Mouse (Mus musculus) stomach, embryonic 14.5 days (tissue): Measurements from ENCODE around the gene Krt81. TPM values are rescaled to one million over a fixed set of nuclear protein-coding genes. Genes with fewer than 3 reads are reported as not detected.

Experiments
- ATAC-seq: fragments of 200-750 bp; cut with Nextera tagmentation; 2 replicates; pipeline ENCODE4 v1.8.0; 2017; ENCODE audit warnings: low read depth, moderate TSS enrichment; ENCODE audit not compliant: insufficient number of reproducible peaks, insufficient read depth, low FRiP score
- H3K27ac ChIP-seq: fragments of 300-500 bp; sonication (generic); 2 replicates; pipeline ENCODE4 v1.5.1; 2014; ENCODE audit warnings: mild to moderate bottlenecking, low read length, moderate library complexity, mixed read lengths
- H3K27me3 ChIP-seq: fragments of 300-500 bp; sonication (generic); 2 replicates; pipeline ENCODE4 v1.6.1; 2014; ENCODE audit warnings: low read length, control low read depth, mixed read lengths; ENCODE audit not compliant: control insufficient read depth, insufficient read depth
- H3K36me3 ChIP-seq: fragments of 300-500 bp; sonication (generic); 2 replicates; pipeline ENCODE4 v1.6.1; 2014; ENCODE audit warnings: mild to moderate bottlenecking, control low read depth, low read length, moderate library complexity, mixed read lengths; ENCODE audit not compliant: control insufficient read depth, insufficient read depth
- H3K4me1 ChIP-seq: fragments of 300-500 bp; sonication (generic); 2 replicates; pipeline ENCODE4 v1.6.1; 2014; ENCODE audit warnings: low read length, control low read depth, mixed read lengths; ENCODE audit not compliant: control insufficient read depth, insufficient read depth
- H3K4me2 ChIP-seq: fragments of 300-500 bp; sonication (generic); replicated peaks from 2 replicates; pipeline ENCODE4 v1.6.1; 2014; ENCODE audit warnings: low read depth, low read length, control low read depth
- H3K4me3 ChIP-seq: fragments of 300-500 bp; sonication (generic); 2 replicates; pipeline ENCODE4 v1.5.1; 2014; ENCODE audit warnings: low read depth, low read length, control low read depth
- H3K9ac ChIP-seq: fragments of 300-500 bp; sonication (generic); replicated peaks from 2 replicates; pipeline ENCODE4 v1.6.1; 2014; ENCODE audit warnings: low read depth, mild to moderate bottlenecking, control low read depth, low read length, moderate library complexity, mixed read lengths
- H3K9me3 ChIP-seq: fragments of 300-500 bp; sonication (generic); 2 replicates; pipeline ENCODE4 v1.6.1; 2016; ENCODE audit warnings: low read depth, low read length, control low read depth; ENCODE audit not compliant: control insufficient read depth
- WGBS: fragments of 180-500 bp; shearing (Covaris S2); extraction: QIAGEN DNeasy Blood & Tissue Kit; methylation state at CpG from one replicate; pipeline ENCODE4 v1.1.7; 2014; 5-methylcytosine and 5-hydroxymethylcytosine counted together
- polyA plus RNA-seq: library from polyadenylated mRNA; unstranded; fragments of >200 nt; fragmentation: Nextera tagmentation; extraction: Ambion mirVana; gene quantifications from 2 replicates; pipeline ENCODE4 v1.2.1, GENCODE M21; 2014

Gene Krt81
- polyA plus RNA-seq, 1 experiment from 2014 or later = not detected

DNA sequence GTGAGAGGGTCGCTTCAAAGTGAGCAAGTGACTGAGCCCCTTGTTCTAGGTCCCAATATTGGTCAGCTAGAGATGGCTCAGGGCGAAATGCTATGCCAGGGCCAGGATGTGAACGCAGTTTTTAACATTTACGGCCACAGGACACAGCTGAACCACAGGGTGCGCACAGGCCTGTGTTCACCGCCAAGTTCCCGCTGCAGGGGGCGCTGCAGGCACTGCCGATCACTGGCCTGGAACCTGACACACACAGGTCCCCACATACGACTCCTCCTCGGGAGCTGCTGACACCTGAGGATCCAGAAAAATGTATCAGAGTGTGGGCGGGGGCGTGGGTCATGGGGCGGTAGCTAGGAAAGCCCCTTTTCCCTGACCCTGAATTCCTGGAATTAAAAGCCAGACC is 4.3 kb downstream of the Krt81 start:
- no peak overlapping the region for H3K4me3 ChIP-seq
- no peaks in the 10 kb centered on the region for H3K36me3 ChIP-seq
- H3K4me1 ChIP-seq = no peaks in the 10 kb centered on the region
- H3K27me3 ChIP-seq = no peaks in the 10 kb centered on the region
- whole genome bisulfite sequencing = 67% methylated on average over 14 of the region's 14 CpGs
- H3K4me2 ChIP-seq = no peak overlapping the region
- H3K9ac ChIP-seq = no peak overlapping the region
- H3K9me3 ChIP-seq = no peaks in the 10 kb centered on the region
- ATAC-seq = no peak
- H3K27ac ChIP-seq = no peak overlapping the region

DNA sequence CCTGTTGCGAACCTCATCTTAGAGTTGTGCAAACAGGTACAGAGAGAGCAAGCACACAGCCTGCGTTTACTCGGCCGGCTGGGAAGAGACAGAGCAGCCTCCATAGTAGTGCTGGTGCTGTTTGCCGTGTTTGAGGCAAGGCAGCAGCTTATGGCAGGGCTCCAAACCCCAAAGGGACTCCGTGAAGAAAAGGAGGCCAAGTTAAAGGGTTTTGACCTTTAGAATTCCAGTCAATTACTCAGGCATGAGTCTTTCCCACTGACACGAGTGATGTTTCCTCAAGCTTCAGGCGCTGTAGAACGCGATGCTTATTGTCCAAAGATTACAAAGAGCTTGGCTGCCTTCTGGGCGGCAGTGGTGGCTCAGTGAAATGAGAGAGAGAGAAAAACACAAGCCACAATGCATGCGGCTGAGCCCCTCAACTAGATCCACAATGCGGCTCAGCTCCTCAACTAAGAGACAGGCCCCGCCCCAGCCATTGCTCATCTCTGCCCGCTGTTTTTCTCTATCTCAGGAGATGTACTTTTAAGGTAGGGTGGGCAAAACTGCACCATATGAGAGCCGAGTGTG is 5.1 kb downstream of the Krt81 start:
- no peak overlapping the region for H3K4me3 ChIP-seq
- no peak overlapping the region for H3K27ac ChIP-seq
- WGBS = 55% methylated on average over 16 of the region's 16 CpGs
- no peak overlapping the region for H3K4me2 ChIP-seq
- H3K9ac ChIP-seq = no peak overlapping the region
- no peaks in the 10 kb centered on the region for H3K36me3 ChIP-seq
- H3K4me1 ChIP-seq = no peaks in the 10 kb centered on the region
- ATAC-seq = no peak
- no peaks in the 10 kb centered on the region for H3K27me3 ChIP-seq
- H3K9me3 ChIP-seq = no peaks in the 10 kb centered on the region

DNA sequence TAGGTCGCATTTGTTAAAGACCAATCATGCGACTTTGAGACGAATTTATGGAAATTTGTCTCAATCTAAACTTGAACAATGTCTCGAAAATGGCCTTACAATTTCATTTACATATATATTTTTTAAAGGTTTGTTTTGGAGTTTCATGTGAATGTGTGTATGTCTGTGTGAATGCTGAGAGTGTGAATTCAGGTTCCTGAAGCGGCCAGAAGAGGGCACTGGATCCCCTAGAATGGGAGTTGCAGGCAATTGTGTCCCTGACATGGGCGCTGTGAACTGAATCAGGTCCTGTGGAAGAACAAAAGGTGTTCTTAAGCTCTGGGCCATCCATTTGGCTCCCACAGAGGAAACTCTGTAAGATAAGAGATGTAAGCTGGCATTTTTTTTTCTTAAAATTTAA is 7.7 kb downstream of the Krt81 start:
- Histone ChIP-seq H3K4me2 (no peak overlapping the region), H3K4me3 (no peak overlapping the region), H3K9ac (no peak overlapping the region), H3K36me3 (no peaks in the 10 kb centered on the region), H3K27me3 (no peaks in the 10 kb centered on the region), H3K9me3 (no peaks in the 10 kb centered on the region), H3K27ac (no peak overlapping the region), H3K4me1 (no peaks in the 10 kb centered on the region)
- no peak for ATAC-seq
- 90% methylated on average over 6 of the region's 6 CpGs for WGBS

DNA sequence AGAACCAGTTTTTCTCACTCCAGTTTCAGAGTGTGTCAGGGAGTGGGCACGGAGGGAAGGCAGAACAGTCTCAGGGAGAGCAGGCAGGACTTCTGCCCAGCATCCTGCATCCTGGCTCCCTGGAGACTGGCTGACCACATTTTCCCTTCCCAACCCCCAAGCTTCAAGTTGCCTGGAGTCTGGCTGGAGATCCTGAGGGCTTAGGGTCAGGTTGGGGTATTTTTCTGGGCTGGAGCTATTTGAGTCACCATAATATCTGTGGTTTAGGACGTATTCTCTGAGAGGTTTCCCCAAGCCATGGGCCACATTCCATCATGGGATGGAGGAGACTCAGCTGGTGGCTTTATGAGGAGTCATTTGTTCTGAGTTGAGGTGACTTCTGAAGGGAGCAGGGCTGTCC is 8.3 kb downstream of the Krt81 start:
- no peak overlapping the region for H3K4me3 ChIP-seq
- H3K27ac ChIP-seq = no peak overlapping the region
- no peak overlapping the region for H3K9ac ChIP-seq
- H3K9me3 ChIP-seq = no peaks in the 10 kb centered on the region
- no peaks in the 10 kb centered on the region for H3K4me1 ChIP-seq
- H3K27me3 ChIP-seq = no peaks in the 10 kb centered on the region
- WGBS = 85% methylated on average over 2 of the region's 2 CpGs
- no peaks in the 10 kb centered on the region for H3K36me3 ChIP-seq
- ATAC-seq = no peak
- no peak overlapping the region for H3K4me2 ChIP-seq

DNA sequence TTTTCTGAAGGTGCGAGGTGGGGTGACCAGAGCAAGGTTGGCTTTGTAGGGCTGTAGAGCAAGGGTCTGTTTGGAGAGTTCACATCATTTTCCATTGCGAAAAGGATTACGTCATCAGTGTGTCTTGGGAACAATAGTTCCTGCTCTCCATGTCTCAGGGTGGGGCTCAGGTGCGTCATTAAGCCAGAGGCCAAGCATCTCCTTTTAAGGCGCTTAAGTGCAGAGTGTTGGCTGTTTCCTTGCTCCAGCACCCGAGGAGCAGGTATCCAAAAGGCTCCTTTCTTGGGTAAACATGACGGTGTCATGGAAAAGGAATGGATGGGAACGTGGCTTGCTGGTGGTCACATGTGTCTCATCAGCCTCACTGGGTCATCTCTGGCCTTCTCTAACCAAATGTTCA is 8.8 kb downstream of the Krt81 start:
- H3K9ac ChIP-seq = no peak overlapping the region
- no peaks in the 10 kb centered on the region for H3K4me1 ChIP-seq
- 76% methylated on average over 8 of the region's 8 CpGs for WGBS
- no peak overlapping the region for H3K4me2 ChIP-seq
- no peak overlapping the region for H3K4me3 ChIP-seq
- H3K9me3 ChIP-seq = no peaks in the 10 kb centered on the region
- no peak overlapping the region for H3K27ac ChIP-seq
- no peak for ATAC-seq
- H3K36me3 ChIP-seq = no peaks in the 10 kb centered on the region
- H3K27me3 ChIP-seq = no peaks in the 10 kb centered on the region

DNA sequence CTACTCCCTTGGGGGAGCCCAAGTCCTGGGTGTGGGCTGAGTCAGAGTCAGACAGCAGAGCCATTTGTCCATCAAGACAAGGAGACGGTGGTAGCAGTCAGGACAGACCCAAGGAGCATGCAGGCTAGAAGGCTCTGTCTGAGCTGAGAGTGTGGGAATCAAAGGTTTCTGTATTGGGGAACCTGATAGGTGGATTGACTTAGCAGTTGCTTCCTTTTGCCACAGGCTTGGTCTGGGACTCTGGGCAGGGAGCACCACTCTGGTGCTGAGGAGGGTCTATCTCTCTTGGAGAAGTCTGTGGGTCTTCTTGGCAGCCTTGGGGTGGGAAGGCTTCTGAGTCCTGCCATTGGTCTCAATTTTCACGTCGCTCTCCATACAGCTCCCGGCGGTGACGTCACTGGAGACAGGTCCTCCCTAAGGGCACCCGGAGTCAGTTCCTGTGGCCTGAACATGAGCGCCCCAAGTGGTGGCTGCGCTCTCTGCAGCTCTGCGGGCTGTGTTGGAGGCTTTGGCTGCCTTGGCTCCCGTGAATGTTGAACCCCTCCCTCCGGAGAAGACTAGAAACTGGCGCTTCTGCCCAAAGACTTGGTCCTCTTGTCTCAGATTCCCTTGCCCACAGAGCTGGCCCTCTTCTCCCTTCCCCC is 10.3 kb downstream of the Krt81 start:
- no peaks in the 10 kb centered on the region for H3K4me1 ChIP-seq
- no peak overlapping the region for H3K9ac ChIP-seq
- WGBS = 3% methylated on average over 13 of the region's 13 CpGs
- H3K9me3 ChIP-seq = no peaks in the 10 kb centered on the region
- H3K27me3 ChIP-seq = no peaks in the 10 kb centered on the region
- H3K4me3 ChIP-seq = no peak overlapping the region
- no peaks in the 10 kb centered on the region for H3K36me3 ChIP-seq
- ATAC-seq = peak; percentile 71; the same call in 1 of the 2 replicates
- no peak overlapping the region for H3K4me2 ChIP-seq
- H3K27ac ChIP-seq = no peak overlapping the region

DNA sequence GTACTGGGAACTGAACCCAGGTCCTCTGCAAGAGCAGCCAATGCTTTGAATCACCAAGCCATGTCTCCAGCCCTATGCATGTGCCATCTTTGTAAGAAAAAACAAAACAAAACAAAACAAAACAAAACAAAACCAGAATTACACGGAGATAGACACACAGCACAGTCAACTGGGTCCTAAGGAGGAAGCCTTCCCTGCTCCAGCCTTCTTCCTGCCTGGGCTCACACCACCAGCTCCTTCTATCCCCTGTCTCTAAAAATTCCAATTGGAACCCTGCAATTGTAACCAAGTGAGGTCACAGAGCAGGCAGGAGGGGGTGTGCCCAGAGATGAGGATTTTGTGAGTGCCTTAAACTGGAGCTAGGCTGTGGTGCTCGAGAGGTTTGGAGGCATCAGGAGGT is 16.1 kb downstream of the Krt81 start, which contains the start of gene Krt88:
Gene Krt88, plus strand, starts transcription at position 301 of the 400 bp plus-strand sequence.
- Histone ChIP-seq H3K27me3 (no peaks in the 10 kb centered on the region), H3K4me2 (no peak within 1 kb of the TSS), H3K36me3 (no peaks in the 10 kb centered on the region), H3K4me3 (no peak within 1 kb of the TSS), H3K4me1 (no peaks in the 10 kb centered on the region), H3K9me3 (no peaks in the 10 kb centered on the region), H3K9ac (no peak within 1 kb of the TSS), H3K27ac (no peak within 1 kb of the TSS)
- no peak for ATAC-seq
- 77% methylated on average over 2 of the region's 2 CpGs for WGBS

DNA sequence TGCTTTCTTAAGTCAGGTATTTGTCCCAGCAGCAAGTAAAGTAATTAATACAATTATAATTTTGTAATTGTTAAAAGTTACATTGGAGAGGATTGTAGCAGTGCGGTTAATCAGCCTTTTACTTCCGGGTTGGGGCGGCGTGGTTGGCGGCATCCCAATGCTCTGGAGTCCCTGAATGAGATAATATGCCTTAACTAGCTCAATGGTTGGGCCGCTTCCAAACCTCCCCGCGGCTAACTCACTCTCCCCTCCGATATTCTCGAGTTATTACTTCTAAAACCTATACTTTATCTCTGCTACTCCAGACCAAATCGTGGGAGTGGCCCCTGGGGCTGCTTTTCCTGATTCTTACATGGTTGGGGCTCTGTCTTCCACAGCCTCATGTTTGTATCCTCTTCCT is 17.0 kb downstream of the Krt81 start:
- Histone ChIP-seq H3K4me2 (no peak overlapping the region), H3K4me1 (no peaks in the 10 kb centered on the region), H3K27ac (no peak overlapping the region), H3K9ac (no peak overlapping the region), H3K27me3 (no peaks in the 10 kb centered on the region), H3K36me3 (no peaks in the 10 kb centered on the region), H3K4me3 (no peak overlapping the region), H3K9me3 (no peaks in the 10 kb centered on the region)
- WGBS = 77% methylated on average over 11 of the region's 11 CpGs
- no peak for ATAC-seq

DNA sequence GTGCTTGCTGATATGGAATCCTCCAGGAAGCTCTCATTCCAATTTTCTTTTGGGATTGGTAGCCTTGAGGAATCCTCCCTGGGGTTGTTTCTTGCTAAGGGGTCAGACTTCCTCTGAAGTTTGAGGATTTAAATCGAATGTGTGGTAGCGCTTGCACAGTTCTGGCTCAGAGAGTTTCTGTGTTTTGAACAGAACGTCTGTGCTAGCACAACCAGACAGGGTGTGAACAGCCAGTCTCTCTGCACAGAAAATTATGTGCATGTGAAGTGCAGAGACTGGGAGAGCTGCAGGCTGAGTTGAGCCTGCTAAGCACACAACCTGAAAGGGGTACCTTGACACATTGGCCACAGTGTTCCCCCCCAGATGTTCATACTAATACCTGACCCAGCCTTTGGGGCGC is 22.7 kb downstream of the Krt81 start:
- WGBS = 72% methylated on average over 4 of the region's 4 CpGs

More for the DNA sequence above, 22.7 kb downstream of the Krt81 start:
- Histone ChIP-seq H3K27me3 (peaks cover 16% of the 10 kb centered on the region; the same call in 1 of the 2 replicates), H3K9ac (no peak overlapping the region), H3K27ac (no peak overlapping the region), H3K9me3 (no peaks in the 10 kb centered on the region), H3K36me3 (no peaks in the 10 kb centered on the region), H3K4me2 (no peak overlapping the region), H3K4me3 (no peak overlapping the region), H3K4me1 (peaks cover 6% of the 10 kb centered on the region)
- no peak for ATAC-seq
